Mouse (Mus musculus) thymus, postnatal 36 days (tissue): ENCODE results near the gene Mospd3.
"Not testable (repeated sequence)": the region's sequence is repeated elsewhere in the genome, so short reads cannot be mapped to it uniquely, and the experiment has no call there.

ENCODE experiments used
- DNase-seq, 2 experiments: peaks; one replicate each; pipeline ENCODE4 v3.0.0; 2022; ENCODE audit warnings: mixed read lengths in 2 of 2

Gene Mospd3

GRCm38 (mm10) chr5:137614921-137615320, 14.1 kb upstream of the Mospd3 start:
- not testable (repeated sequence) for DNase-seq

- DNase-seq: no peak
Measured at GRCm38 (mm10) chr5:137613550-137613949, 12.7 kb upstream of the Mospd3 start, which contains the start of gene Pcolce. Gene Pcolce, minus strand, starts transcription at chr5:137613784.

GRCm38 (mm10) chr5:137613076-137613475, 12.2 kb upstream of the Mospd3 start:
- no peak for DNase-seq

GRCm38 (mm10) chr5:137611245-137611602, 10.4 kb upstream of the Mospd3 start:
- DNase-seq: peak in 1 of 2 experiments; percentile 8

GRCm38 (mm10) chr5:137610548-137611244, 9.8 kb upstream of the Mospd3 start:
- DNase-seq: peak in 1 of 2 experiments; percentile 11

DNA sequence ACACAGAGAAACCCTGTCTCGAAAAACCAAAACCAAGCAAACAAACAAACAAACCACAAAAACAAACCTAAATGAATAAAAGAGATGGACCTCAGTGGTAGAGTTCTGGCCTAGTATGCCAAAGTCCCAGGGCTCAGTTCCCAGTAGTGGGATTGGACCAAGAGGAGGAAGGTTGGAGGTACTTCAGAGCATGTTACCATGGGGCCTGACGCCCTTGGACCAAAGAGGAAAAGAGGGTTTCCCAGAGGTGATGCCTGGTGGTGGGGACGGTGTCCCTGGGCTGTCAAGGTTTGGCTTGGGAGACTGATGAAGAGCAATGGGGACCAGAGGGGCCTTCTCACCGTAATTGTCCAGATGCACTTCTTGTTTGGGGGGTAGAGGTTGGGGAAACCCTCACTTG, 9.2 kb upstream of the Mospd3 start:
- DNase-seq: no peak

DNA sequence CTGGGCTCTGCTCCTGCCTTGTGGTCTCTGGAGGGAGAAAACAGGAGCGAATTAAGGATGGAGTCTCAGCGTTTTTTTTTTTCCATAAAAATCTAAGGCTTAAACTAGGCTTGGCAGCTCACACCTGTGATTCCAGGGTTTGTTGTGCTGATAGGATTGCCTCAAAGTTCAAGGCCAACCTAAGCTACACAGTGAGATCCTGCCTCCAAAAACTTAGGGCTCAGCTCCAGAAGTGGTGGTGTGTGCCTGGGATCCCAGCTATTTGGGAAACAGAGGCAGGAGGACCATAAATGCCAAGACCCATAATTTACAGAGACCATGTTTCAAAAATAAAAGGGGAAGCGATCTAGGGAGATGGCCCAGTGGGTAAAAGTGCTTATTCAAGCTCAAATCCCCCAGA, 8.4 kb upstream of the Mospd3 start:
- DNase-seq: no peak

DNA sequence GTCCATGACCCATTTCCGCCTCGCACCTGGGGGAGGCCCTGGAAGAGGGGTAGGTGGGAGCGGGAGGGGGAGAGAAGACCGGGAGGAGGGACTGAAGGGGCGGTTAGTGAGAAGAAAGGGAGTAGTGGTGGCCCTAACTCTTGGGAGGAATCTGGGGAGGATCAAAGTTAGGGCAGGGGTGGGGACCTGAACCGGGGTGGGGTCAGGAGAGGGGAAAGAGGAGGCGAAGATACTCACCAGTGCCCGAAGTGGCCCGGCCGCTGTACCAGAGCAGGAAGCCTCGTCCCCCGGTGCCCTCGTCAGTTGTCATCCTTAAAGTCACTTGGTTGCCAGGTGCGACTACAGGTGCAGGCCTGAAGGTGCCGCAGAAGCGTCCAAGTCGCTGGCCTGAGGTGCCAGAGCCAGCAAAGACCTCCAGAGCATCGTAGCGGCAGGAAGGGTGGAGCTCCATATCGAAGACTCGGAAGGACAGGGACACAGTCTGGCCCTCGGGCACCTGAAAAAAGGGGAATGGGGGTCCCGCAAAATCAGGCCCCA, 7.9 kb upstream of the Mospd3 start:
- no peak for DNase-seq

DNA sequence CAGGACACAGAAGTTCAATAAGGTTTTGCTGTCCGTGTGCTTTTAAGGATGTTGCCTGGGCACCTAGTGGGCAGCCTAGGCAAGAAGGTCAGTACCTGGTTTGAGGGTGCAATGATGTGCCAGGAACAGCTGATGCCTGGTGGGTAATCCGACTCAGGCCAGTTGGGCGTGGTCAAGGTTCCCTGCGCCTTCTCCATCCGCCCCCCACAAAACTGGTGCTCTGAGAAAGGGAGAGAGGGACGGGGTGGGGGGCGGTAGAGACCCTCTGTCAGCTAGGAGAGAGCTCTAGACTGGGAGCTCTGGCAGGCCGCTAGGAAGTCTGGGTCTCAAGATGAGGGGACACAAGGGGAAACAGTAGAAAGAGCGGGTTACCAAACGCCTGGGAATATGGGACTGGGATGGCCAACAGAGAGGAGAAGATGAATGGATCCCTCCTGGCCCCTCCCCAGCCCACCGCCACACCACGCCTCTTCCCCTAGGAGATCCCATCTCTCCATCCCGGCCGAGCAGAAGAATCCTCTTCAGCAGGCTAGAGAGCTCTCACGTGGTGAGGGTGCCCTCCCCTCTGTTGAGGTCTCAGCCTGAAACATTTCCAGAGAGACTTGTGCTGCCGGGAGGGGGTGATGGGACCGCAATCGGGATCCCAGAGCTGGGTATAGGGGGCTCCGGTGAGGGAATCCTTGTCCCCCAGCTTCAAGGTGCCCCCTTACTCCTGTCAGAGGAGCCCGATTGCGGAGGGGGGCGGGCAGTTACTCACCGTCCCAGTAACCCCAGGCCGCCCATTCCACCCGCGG, 7.2 kb upstream of the Mospd3 start:
- DNase-seq: peak in 1 of 2 experiments; percentile 13

- DNase-seq: peak in 1 of 2 experiments; percentile 40
Measured at GRCm38 (mm10) chr5:137601365-137601729, 489 bp upstream of the Mospd3 start.

- no peak for DNase-seq
Measured at GRCm38 (mm10) chr5:137600281-137600618, 608 bp downstream of the Mospd3 start.

DNA sequence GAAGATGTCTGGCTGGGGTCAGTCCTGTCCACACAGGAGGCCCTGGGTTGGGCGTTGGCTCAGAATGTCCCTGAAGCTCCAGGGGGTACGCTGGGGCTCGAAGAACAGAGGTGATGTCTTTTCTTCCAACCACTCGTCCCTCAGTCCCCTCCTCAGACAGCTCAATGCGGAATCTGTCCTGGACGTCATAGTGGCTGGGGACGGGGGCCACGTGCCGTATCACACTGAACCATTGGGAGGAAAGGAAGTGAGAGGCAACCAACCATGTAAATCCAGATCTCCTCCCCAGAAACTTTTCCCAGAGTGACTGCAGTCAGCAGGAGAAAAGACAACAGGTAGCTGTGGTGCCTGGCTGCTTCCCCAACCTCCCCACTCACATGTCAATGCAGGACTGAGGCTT, 1.3 kb downstream of the Mospd3 start:
- peak in 1 of 2 experiments; percentile 25 for DNase-seq

DNA sequence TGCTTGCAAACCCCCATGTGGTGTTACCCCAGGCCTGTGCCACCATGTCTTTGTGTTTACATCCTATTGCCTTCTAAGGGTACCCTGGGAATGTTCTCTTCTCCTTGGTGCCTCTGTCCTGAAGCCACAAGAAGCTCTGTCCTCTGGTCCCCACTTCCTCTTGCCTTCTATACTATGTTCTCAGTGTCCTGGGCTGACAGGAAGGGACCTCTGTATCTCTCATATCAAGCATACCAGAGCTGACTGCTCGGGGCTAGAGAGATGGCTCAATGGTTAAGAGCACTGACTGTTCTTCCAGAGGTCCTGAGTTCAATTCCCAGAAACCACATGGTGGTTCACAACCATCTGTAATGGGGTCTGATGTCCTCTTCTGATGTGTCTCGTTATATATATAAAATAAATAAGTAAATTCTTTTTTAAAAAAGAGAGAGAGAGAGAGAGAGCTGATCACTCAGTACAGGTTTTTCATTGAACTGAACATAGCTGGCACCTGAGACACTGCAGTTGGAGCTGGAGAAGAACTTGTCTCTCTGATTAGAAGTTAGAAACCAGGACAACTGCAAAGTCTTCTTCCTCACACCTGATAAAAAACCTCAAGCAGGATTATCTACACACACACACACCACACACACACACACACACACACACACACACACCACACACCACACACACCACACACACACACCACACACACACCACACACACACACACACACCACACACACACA, 2.6 kb downstream of the Mospd3 start:
- DNase-seq: no peak

DNA sequence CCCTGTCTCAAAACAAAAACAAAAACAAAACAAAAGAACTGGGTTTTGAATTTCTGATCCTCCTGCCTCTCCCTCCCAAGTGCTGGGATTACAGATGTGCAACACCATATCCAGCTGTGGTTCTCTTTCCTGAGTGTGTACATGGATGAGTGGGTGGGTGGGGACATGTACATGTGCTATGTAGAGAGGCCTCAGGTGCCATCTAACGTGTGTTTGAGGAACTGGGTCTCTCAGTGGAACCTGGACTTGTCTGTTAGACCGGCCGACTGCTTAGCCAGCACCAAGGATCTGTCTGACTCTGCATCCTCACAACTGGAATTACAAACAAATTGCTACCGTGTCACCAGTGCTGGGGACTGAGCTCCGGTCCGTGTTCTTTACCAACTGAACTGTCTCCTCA, 3.2 kb downstream of the Mospd3 start:
- no peak for DNase-seq

GRCm38 (mm10) chr5:137596601-137597261, 4.1 kb downstream of the Mospd3 start:
- DNase-seq: peak; percentile 50 to 71

DNA sequence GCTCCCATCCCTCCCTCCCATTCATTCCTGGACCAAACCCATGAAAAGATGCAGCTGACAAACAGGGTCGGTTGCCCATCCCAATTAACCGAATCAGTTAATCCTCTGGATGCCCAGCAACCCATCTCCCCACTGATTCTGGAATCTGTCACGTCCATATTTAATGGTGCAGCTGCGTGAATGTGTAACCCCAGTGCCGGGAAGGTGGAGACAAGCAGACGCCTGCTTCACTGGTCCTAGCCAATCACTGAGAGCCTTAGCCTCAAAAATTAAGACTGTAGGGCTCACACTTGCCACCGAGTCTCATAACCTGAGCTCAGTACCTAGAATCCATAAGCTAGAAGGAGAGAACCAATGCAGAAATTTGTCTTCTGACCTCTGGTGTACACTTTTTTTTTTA, 4.9 kb downstream of the Mospd3 start:
- peak in 1 of 2 experiments; percentile 8 for DNase-seq

DNA sequence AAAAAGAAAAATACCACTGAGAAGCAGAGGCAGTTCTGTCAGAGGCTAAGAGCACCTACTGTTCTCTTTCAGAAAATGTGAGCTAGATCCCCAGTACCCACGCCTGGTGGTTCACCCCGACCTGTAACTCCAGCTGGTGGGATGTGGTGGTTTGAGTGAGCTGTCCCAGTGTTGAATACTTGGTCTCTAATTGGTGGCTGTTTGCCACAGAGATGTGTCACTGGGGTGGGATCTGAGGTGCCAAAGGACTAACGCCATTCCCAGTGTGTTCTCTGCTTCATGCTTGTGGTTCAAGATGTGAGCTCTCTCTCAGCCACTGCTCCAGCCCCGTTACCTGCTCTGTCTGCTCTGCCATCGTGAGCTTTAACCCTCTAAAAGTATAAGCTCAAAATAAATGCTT, 10.4 kb downstream of the Mospd3 start:
- DNase-seq: no peak

DNA sequence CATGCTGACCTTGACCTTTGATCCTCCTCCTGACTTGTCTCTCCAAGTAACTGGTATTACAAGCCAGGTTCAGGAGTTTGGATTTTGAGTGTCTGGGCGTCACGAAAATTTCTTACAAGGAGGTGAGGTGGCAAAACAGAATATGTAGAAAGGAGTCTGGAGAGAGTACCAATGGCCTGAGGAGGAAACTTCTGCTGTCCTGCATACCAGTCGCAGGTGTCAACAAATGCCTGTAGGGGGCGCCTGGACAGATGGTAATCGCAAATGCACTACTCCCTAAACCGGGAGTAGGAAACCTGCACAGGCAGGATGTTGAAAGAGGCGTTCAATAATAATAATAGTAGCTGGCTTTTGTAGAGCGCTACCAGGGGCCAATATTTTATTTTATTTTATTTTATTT, 15.9 kb downstream of the Mospd3 start:
- peak; percentile 68 to 70 for DNase-seq

GRCm38 (mm10) chr5:137583670-137584169, 17.1 kb downstream of the Mospd3 start:
- peak in 1 of 2 experiments; percentile 56 for DNase-seq

DNA sequence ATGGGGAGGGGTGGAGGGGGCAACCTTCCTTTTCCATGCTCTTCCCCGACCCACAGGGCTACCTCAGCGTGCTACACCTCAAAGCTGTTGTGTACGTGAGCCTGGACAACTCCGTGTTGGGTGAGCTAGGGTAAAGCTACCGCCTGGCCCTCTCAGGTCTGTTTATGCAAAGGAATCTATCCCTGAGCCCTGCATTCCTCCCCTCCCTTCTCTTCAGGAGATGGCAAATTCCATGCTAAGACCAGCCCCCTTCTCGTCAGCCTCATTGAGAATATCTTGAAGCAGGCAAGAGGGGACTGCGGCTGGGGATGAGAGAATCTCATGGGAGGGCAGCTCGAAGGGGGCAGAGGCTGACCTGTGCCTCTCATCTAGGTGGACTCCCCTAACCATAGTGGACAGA, 18.2 kb downstream of the Mospd3 start:
- no peak for DNase-seq

DNA sequence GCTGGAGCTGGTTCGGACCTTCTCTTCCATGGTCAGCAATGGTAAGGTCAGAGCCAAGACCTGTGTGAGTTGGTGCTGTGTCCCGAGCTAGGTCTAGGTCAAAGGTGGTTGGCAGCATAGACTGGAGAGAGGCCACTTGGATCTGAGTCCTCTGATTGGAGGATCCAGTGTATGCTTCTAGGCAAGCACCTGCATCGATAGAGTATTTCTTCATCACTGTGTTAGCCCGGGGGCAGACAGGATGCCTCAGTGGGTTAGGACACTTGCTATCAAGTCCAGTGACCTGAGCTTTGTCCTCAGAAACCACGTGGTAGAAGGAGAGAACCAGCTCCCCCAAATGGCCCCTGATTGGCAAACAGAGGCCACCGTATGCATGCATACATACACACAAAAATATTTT, 20.6 kb downstream of the Mospd3 start:
- DNase-seq: no peak

GRCm38 (mm10) chr5:137574470-137574901, 26.4 kb downstream of the Mospd3 start:
- no peak for DNase-seq
